Mouse (Mus musculus) bone marrow, adult 2 months (tissue): ENCODE results near the gene Slirp.

ENCODE experiments used
- CTCF ChIP-seq: fragments of 200-500 bp; IDR thresholded peaks from 2 replicates; pipeline ENCODE4 v1.5.1; 2011; ENCODE audit warnings: low read length, control low read depth; ENCODE audit not compliant: control insufficient read depth, insufficient read depth
- POLR2A ChIP-seq: fragments of 200-500 bp; IDR thresholded peaks from 2 replicates; pipeline ENCODE4 v1.6.1; 2011; ENCODE audit warnings: low read depth, mild to moderate bottlenecking, control low read depth, low read length, borderline replicate concordance; ENCODE audit not compliant: control insufficient read depth

DNA sequence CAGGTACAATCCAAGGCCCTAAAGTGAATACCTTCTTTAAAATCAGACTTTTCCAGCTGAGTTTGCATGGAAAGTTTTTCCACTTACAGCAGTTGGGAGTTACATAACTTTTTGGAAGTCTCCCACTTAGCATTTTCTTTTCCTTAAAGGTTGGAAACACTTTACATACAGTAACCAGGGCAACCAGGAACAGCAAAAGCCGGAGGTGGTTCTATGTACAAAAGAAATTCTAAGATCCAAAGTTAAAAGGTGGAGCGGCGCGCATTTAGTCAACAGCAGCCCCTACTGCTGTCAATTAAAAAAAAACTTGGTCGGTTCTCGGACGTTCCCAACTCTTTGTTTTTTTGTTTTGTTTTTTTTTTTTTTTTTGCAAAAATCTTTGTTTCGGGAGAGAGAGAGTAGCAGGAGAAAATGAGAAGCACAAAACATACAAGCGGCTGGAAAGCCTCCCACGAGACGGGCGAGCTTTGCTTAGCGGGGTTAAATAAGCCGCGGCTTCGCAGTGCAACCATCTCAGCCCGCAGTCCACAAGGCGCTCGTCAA is 27.8 kb downstream of the Slirp start:
- TF ChIP-seq CTCF (no peak), POLR2A (no peak)
